Mouse (Mus musculus) liver, postnatal 0 days (tissue): Measurements from ENCODE around the gene Cxcl10.

Experiments
- CTCF ChIP-seq: sonication (generic); IDR thresholded peaks from 2 replicates; pipeline ENCODE4 v1.5.1; 2016; ENCODE audit warnings: antibody characterized with exemption, low read depth
- EP300 ChIP-seq: IDR thresholded peaks from 2 replicates; pipeline ENCODE4 v1.6.1; 2016; ENCODE audit warnings: antibody characterized with exemption, low read depth, mild to moderate bottlenecking

DNA sequence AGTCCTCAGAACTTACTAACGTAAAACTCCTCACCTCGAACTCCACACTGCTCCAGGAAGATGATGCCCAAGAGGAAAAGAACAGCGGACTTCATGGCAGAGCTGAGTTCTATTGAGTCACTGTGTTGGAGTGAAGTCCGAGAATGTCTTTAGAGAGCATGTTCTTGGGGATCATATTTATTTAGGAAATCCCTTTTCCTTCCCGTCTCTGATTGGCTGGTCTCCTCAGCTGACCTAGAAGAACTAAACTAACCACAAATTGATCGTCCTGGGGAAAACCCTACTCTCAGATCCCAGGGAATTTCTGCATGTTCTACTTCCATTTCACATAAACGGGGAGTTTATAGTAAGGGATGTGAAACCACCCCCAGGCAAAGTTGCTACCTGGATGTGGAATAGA lies 20.8 kb downstream of the Cxcl10 start, which contains the start of gene Cxcl9:
- TF ChIP-seq CTCF (no peak), EP300 (no peak)
